Mouse (Mus musculus): ENCODE results near the gene Clrn3. TPM values are rescaled to one million over a fixed set of nuclear protein-coding genes. Genes with fewer than 3 reads are reported as not detected.

The Clrn3 gene
- total RNA-seq, 2 experiments from 2014 or later: not detected

Small RNA genes lying within 50 kb of the gene (microRNA-seq; reads per million reads assigned to microRNA genes)
- gene Mir1962: not detected

Other genes with a start within 250 kb of the Clrn3 start
- gene Foxi2, start 118.3 kb downstream of the Clrn3 start, total RNA-seq (2021): not detected
- 1 to 10 TPM; 3.3 to 3.5 TPM for gene Ptpre, start 8.8 kb upstream of the Clrn3 start, total RNA-seq (2021)
- gene Mki67, start 187.7 kb upstream of the Clrn3 start, total RNA-seq (2021): 1 to 10 TPM; 2.5 to 3.6 TPM

Measured in heart, postnatal 25 days (tissue).